Mouse (Mus musculus) naive thymus-derived CD4-positive, alpha-beta T cell, adult 2 months (primary cell): Measurements from ENCODE around the gene Ltbr.

ENCODE experiments used
- DNase-seq: peaks from one replicate; pipeline ENCODE4 v3.0.0-alpha.2; 2011; ENCODE audit warnings: low read depth

The Ltbr gene

DNA sequence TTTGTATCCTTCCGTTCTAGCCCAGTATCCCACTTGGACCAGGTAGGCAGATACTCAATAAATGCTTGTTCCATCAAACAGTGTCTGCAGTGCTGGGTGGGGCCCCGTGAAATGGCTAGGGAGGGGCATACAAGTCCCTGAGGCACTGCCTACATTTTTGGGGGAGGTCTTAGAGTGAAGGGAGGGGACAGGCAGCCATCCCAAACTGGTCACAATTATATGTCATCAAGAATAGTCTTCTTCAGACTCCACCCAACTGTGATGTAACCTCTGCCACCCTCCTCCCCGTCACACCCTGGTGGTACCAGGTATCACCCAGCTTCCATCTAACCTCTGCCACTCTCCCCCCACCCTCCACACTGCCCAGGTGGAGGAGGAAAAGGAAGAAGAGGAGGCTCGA lies 31.2 kb upstream of the Ltbr start:
- no peak for DNase-seq

DNA sequence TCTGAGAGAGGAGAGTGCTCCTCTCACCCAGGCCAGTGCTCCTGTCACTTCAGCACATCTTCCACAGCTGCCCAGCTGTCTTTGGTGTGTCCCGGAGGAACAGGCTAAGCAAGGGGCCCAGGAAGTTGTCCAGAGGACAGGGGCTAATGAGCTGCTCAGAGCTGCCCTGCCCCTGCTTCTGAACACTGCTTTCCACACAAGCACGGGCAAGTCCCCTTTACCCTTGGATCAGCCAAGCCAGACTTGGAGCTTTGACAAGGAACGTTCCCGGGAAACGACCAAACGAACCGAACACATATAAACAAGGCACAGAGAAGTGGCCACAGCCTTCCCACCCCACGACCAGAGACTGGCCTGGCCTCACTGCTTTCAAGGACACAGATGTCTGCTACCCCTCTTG lies 30.4 kb upstream of the Ltbr start:
- DNase-seq = no peak

- no peak for DNase-seq
These were observed 28.5 kb upstream of the Ltbr start for GRCm38 (mm10) chr6:125342198-125342597.

- DNase-seq = peak; percentile 46
These were observed 26.6 kb upstream of the Ltbr start for GRCm38 (mm10) chr6:125340244-125340643.

- peak; percentile 70 for DNase-seq
These were observed 25.3 kb upstream of the Ltbr start for GRCm38 (mm10) chr6:125338791-125339660.

GRCm38 (mm10) chr6:125334356-125334755 lies 20.7 kb upstream of the Ltbr start:
- no peak for DNase-seq

DNA sequence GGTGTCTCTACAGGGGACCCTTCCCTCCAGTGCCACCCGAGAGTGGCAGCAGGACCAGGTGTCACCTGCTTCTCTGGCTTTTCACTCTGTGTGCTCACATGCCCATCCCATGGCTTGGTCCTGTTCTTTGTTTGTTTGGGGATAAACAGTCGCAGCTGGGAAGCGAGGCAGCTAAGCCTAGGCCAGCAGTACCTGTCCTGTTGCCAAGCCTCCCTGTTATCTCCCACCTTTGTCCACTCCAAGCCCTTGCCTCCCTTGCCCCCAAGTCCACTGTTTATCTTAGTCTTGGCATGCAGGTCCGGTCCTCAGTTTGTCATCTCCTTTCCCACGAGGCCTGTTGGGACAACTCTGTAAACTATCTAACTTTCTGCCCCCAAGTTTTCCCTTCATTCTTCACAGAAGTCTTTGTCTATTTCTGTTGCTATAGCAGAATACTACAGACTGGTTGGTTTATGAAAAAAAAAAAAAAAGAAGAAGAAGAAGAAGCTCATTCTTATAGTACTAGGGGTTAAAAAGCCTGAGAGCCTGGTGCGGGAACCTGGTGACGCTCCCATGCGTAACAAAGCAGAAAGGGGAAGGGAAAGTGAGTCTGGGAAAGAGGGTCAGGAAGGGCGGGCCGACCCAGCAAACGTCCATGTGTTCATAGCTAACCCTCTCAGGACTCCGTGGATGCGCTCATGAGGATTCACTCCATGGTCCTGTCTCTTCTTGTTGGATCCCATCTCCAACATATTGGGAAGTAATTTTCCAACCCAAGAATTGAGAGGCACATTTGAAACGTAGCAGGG lies 19.6 kb upstream of the Ltbr start:
- DNase-seq = peak; percentile 7

DNA sequence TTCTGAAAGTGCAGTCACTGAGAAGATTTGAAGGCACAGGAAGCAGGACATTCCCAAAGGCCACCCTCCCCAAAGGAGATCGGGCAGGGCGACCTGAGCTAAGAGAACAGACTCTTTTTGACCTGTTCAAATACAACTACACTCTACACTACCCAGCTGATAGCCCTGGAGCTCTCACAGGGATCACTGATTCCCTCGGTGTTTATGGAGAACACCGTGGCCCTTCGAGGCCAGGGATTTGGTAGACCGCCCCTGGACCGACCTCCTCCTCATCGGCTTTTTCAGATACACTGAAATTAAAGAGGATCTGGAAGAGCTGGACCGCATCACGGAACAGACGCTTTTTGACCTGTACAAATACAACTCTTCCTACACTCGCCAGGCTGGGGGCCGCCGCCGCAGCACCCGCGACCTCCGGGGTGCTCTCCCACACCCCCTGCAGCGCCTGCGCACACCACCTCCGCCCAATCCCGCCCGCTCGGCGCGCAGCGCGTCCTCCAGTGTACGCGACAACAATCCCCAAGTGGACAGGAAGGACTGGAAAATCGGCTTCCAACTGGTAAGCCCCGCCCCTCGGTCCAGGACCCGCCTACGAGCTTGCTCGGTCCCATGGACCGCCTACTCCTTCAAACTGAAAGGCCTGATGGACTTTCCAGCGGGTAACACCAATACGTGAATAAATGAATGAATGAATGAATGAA lies 17.1 kb upstream of the Ltbr start:
- peak; percentile 45 for DNase-seq

DNA sequence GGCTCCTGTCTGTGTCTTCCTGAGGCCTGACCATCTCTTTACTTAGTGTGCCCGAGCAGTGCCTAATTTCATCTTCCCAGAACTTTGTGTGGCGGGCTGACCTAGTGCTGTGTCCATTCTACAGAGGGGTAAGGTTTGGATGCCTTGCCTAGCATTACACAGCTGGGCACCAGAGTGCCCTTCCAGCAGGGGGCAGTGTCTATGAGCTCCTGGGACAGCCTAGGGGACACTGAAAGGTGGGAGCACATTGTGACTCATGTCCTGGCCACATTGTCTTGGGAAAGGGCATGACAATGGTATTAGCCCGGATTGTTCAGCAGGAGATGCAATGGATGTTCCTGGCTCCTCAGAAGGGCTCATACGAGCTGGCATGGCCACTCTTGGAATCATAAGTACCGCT lies 14.6 kb upstream of the Ltbr start:
- peak; percentile 78 for DNase-seq

- DNase-seq = no peak
These were observed 11.7 kb upstream of the Ltbr start for GRCm38 (mm10) chr6:125325337-125325736.

DNA sequence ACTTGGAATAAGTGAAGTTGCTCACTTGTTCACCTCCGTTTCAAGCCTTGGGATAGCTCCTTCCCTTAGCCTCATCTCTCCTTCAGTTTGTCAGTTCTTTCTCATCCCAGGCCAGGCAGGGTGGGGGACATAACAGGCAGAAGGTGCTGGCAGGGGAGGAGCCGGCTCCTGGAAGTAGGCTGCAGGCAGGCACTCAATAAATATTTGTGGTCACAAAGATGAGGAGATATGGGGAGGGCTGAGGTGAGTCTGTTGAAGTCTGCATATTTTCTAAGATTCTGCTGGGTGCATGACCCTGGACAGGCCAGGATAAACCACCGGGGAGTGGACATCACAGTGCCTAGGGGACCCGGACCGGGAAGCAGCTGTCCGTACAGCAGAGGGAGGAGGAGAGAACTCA lies 9.9 kb upstream of the Ltbr start:
- no peak for DNase-seq

- DNase-seq = no peak
These were observed 9.1 kb upstream of the Ltbr start for GRCm38 (mm10) chr6:125322794-125323193.

GRCm38 (mm10) chr6:125321114-125321855 lies 7.6 kb upstream of the Ltbr start:
- no peak for DNase-seq

DNA sequence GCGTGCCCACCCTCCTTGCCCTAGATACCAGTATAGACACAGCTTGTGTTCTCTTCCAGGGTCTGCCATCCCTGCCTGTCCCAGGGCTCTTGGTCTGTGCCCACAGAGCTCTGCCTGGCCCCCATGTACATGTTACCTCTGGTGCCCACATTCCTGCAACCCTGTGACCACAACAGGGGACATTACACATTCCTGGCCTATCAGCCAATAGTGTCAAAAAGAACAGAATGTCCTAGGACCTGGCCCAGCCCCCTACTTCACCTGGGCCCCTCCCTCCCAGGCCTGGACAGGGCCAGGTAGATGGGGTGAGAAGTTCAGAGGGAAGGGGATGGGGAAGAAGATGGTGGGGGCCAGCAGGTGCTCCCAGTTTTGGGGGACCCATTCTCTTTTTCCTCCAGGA lies 6.6 kb upstream of the Ltbr start, which contains the start of gene Scnn1a:
Gene Scnn1a, plus strand, starts transcription at position 337 of the 400 bp plus-strand sequence.
- no peak for DNase-seq

GRCm38 (mm10) chr6:125319919-125320296 lies 6.2 kb upstream of the Ltbr start:
- no peak for DNase-seq

- DNase-seq = no peak
These were observed 5.6 kb upstream of the Ltbr start for GRCm38 (mm10) chr6:125318981-125319918.

GRCm38 (mm10) chr6:125317077-125317476 lies 3.4 kb upstream of the Ltbr start:
- DNase-seq = no peak

DNA sequence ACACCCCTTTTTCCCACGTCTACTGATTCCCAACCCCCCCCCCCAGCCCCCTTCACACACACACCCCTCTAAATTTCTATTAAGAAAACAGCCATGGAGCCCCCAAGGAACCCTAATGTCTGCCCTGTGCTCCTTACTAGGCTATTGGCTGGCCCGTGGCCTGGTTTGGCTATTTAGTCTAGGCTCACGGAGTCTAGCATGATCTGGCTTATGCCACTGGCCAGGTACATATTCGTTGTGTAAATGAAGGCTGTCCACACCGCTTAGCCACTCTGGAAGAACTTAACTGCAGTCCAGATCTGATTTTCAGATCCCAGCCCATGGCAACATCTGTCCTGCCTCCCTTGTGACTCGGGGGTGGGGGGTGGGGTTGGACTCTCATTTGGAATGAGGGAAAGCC lies 1.1 kb upstream of the Ltbr start:
- DNase-seq = no peak

GRCm38 (mm10) chr6:125314231-125314563 lies 512 bp upstream of the Ltbr start:
- no peak for DNase-seq

- no peak for DNase-seq
These were observed 917 bp downstream of the Ltbr start for GRCm38 (mm10) chr6:125312581-125313355.
